Mouse (Mus musculus) limb, embryonic 11.5 days (tissue): ENCODE measurements around the gene Gm28038. TPM values are rescaled to one million over a fixed set of nuclear protein-coding genes. Genes with fewer than 3 reads are reported as not detected.

Experiments
- ATAC-seq: fragments of 200-750 bp; cut with Nextera tagmentation; 2 replicates; pipeline ENCODE4 v1.8.0; 2017; ENCODE audit warnings: low read depth; ENCODE audit not compliant: insufficient number of reproducible peaks, low FRiP score, low TSS enrichment
- DNase-seq: peaks from one replicate; pipeline ENCODE4 v3.0.0-alpha.2; 2015; ENCODE audit warnings: low spot score
- H3K27ac ChIP-seq: fragments of 300-500 bp; sonication (generic); replicated peaks from 2 replicates; pipeline ENCODE4 v1.5.1; 2014; ENCODE audit warnings: low read depth, mild to moderate bottlenecking, low read length
- H3K27me3 ChIP-seq: fragments of 300-500 bp; sonication (generic); 2 replicates; pipeline ENCODE4 v1.6.1; 2014; ENCODE audit warnings: mild to moderate bottlenecking, low read length, mixed read lengths; ENCODE audit not compliant: control insufficient read depth, insufficient read depth
- H3K36me3 ChIP-seq: fragments of 300-500 bp; sonication (generic); 2 replicates; pipeline ENCODE4 v1.6.1; 2014; ENCODE audit warnings: mild to moderate bottlenecking, low read length, moderate library complexity, mixed read lengths; ENCODE audit not compliant: control insufficient read depth, insufficient read depth
- H3K4me1 ChIP-seq: fragments of 300-500 bp; sonication (generic); 2 replicates; pipeline ENCODE4 v1.6.1; 2014; ENCODE audit warnings: low read length, mixed read lengths; ENCODE audit not compliant: control insufficient read depth, insufficient read depth
- H3K4me2 ChIP-seq: fragments of 300-500 bp; sonication (generic); 2 replicates; pipeline ENCODE4 v1.6.1; 2014; ENCODE audit warnings: low read depth, mild to moderate bottlenecking, moderate library complexity; ENCODE audit not compliant: severe bottlenecking
- H3K4me3 ChIP-seq: fragments of 300-500 bp; sonication (generic); 2 replicates; pipeline ENCODE4 v1.5.1; 2014; ENCODE audit warnings: low read depth, low read length
- H3K9ac ChIP-seq: fragments of 300-500 bp; sonication (generic); 2 replicates; pipeline ENCODE4 v1.6.1; 2014; ENCODE audit warnings: mild to moderate bottlenecking, low read length
- H3K9me3 ChIP-seq: fragments of 300-500 bp; sonication (generic); 2 replicates; pipeline ENCODE4 v1.6.1; 2016; ENCODE audit warnings: low read length; ENCODE audit not compliant: control insufficient read depth
- WGBS: fragments of 180-500 bp; shearing (Covaris S2); extraction: QIAGEN DNeasy Blood & Tissue Kit; methylation state at CpG from one replicate; pipeline ENCODE4 v1.1.7; 2014; 5-methylcytosine and 5-hydroxymethylcytosine counted together
- polyA plus RNA-seq: library from polyadenylated mRNA; unstranded; fragments of >200 nt; fragmentation: Nextera tagmentation; extraction: Ambion mirVana; gene quantifications from 2 replicates; pipeline ENCODE4 v1.2.1, GENCODE M21; 2014

Gene Gm28038
- polyA plus RNA-seq, 1 experiment from 2014 or later = not detected

GRCm38 (mm10) chr2:30242509-30242908 is 38.3 kb upstream of the Gm28038 start:
- H3K27me3 ChIP-seq = no peaks in the 10 kb centered on the region
- peaks cover 11% of the 10 kb centered on the region; the same call in 1 of the 2 replicates for H3K36me3 ChIP-seq
- peaks cover 15% of the 10 kb centered on the region for H3K4me1 ChIP-seq
- DNase-seq (peak; percentile 33), ATAC-seq (no peak)
- no peak overlapping the region for H3K4me2 ChIP-seq
- 46% methylated on average over 4 of the region's 4 CpGs for WGBS
- H3K27ac ChIP-seq = 0 out of 2 replicates have a peak overlapping the region, but pooled peaks have one; percentile 18
- no peak overlapping the region for H3K9ac ChIP-seq
- no peaks in the 10 kb centered on the region for H3K9me3 ChIP-seq
- H3K4me3 ChIP-seq = no peak overlapping the region

- Histone ChIP-seq H3K4me2 (no peak overlapping the region), H3K4me3 (no peak overlapping the region), H3K9ac (no peak overlapping the region), H3K36me3 (peaks cover 11% of the 10 kb centered on the region; the same call in 1 of the 2 replicates), H3K9me3 (no peaks in the 10 kb centered on the region), H3K27me3 (no peaks in the 10 kb centered on the region), H3K4me1 (peaks cover 14% of the 10 kb centered on the region), H3K27ac (no peak overlapping the region)
- DNase-seq (no peak), ATAC-seq (no peak)
- 90% methylated on average over 4 of the region's 4 CpGs for WGBS
These were observed 37.5 kb upstream of the Gm28038 start for GRCm38 (mm10) chr2:30243391-30243790.

- H3K27me3 ChIP-seq = no peaks in the 10 kb centered on the region
- peak overlapping the region; percentile 44; the same call in 1 of the 2 replicates for H3K27ac ChIP-seq
- 0 out of 2 replicates have a peak, but pooled peaks cover 5% of the 10 kb centered on the region for H3K4me1 ChIP-seq
- no peak overlapping the region for H3K4me2 ChIP-seq
- H3K36me3 ChIP-seq = peaks cover 11% of the 10 kb centered on the region; the same call in 1 of the 2 replicates
- H3K9ac ChIP-seq = no peak overlapping the region
- H3K4me3 ChIP-seq = no peak overlapping the region
- ATAC-seq (peak; percentile 57; the same call in 1 of the 2 replicates), DNase-seq (no peak)
- H3K9me3 ChIP-seq = no peaks in the 10 kb centered on the region
- 69% methylated on average over 7 of the region's 7 CpGs for WGBS
These were observed 36.2 kb upstream of the Gm28038 start for GRCm38 (mm10) chr2:30244595-30245178.

GRCm38 (mm10) chr2:30247036-30247435 is 33.8 kb upstream of the Gm28038 start:
- Histone ChIP-seq H3K4me3 (no peak overlapping the region), H3K9me3 (no peaks in the 10 kb centered on the region), H3K27ac (no peak overlapping the region), H3K4me1 (peaks cover 9% of the 10 kb centered on the region; the same call in 1 of the 2 replicates), H3K9ac (no peak overlapping the region), H3K4me2 (no peak overlapping the region), H3K36me3 (peaks cover 5% of the 10 kb centered on the region), H3K27me3 (no peaks in the 10 kb centered on the region)
- WGBS = 92% methylated on average over 5 of the region's 5 CpGs
- ATAC-seq = no peak
- DNase-seq = no peak

GRCm38 (mm10) chr2:30247681-30248080 is 33.2 kb upstream of the Gm28038 start:
- H3K9ac ChIP-seq = no peak overlapping the region
- no peak for DNase-seq
- no peak for ATAC-seq
- H3K9me3 ChIP-seq = no peaks in the 10 kb centered on the region
- no peak overlapping the region for H3K4me3 ChIP-seq
- peaks cover 7% of the 10 kb centered on the region; the same call in 1 of the 2 replicates for H3K4me1 ChIP-seq
- peaks cover 5% of the 10 kb centered on the region for H3K36me3 ChIP-seq
- H3K27ac ChIP-seq = no peak overlapping the region
- H3K4me2 ChIP-seq = no peak overlapping the region
- H3K27me3 ChIP-seq = no peaks in the 10 kb centered on the region
- WGBS = 96% methylated on average over 4 of the region's 4 CpGs

- Histone ChIP-seq H3K9me3 (no peaks in the 10 kb centered on the region), H3K4me1 (peaks cover 7% of the 10 kb centered on the region; the same call in 1 of the 2 replicates), H3K36me3 (peaks cover 5% of the 10 kb centered on the region), H3K27me3 (no peaks in the 10 kb centered on the region), H3K4me3 (no peak overlapping the region), H3K27ac (no peak overlapping the region), H3K9ac (no peak overlapping the region), H3K4me2 (no peak overlapping the region)
- ATAC-seq (no peak), DNase-seq (no peak)
- WGBS = 97% methylated on average over 3 of the region's 3 CpGs
These were observed 31.7 kb upstream of the Gm28038 start for GRCm38 (mm10) chr2:30249182-30249581.

- H3K36me3 ChIP-seq = peaks cover 7% of the 10 kb centered on the region
- no peak for DNase-seq
- 87% methylated on average over 10 of the region's 10 CpGs for whole genome bisulfite sequencing
These were observed 30.4 kb upstream of the Gm28038 start for GRCm38 (mm10) chr2:30250166-30251128.

GRCm38 (mm10) chr2:30251417-30252104 is 29.3 kb upstream of the Gm28038 start:
- H3K4me2 ChIP-seq = no peak overlapping the region
- no peak overlapping the region for H3K4me3 ChIP-seq
- no peak overlapping the region for H3K27ac ChIP-seq
- H3K36me3 ChIP-seq = peaks cover 13% of the 10 kb centered on the region
- H3K4me1 ChIP-seq = peaks cover 4% of the 10 kb centered on the region; the same call in 1 of the 2 replicates
- ATAC-seq (no peak), DNase-seq (no peak)
- no peak overlapping the region for H3K9ac ChIP-seq
- WGBS = 72% methylated on average over 5 of the region's 5 CpGs
- H3K27me3 ChIP-seq = no peaks in the 10 kb centered on the region
- H3K9me3 ChIP-seq = no peaks in the 10 kb centered on the region

More at GRCm38 (mm10) chr2:30250166-30251128, 30.4 kb upstream of the Gm28038 start:
- H3K9ac ChIP-seq = no peak overlapping the region
- peaks cover 4% of the 10 kb centered on the region; the same call in 1 of the 2 replicates for H3K4me1 ChIP-seq
- no peaks in the 10 kb centered on the region for H3K27me3 ChIP-seq
- 0 out of 2 replicates have a peak, but pooled peaks have one; percentile 35 for ATAC-seq
- H3K4me3 ChIP-seq = no peak overlapping the region
- H3K4me2 ChIP-seq = no peak overlapping the region
- no peak overlapping the region for H3K27ac ChIP-seq
- H3K9me3 ChIP-seq = no peaks in the 10 kb centered on the region
